Mouse (Mus musculus): Measurements from ENCODE around the gene Als2cr12. TPM values are rescaled to one million over a fixed set of nuclear protein-coding genes. Genes with fewer than 3 reads are reported as not detected.
"Not testable (repeated sequence)": the region's sequence is repeated elsewhere in the genome, so short reads cannot be mapped to it uniquely, and the experiment has no call there.

The Als2cr12 gene
- not detected for total RNA-seq (2021)

- not testable (repeated sequence) for DNase-seq
These were observed at the start of gene Als2cr12 for GRCm38 (mm10) chr1:58695810-58696209. Als2cr12 (minus strand) TSS chr1:58695989.

- DNase-seq, result no peak
These were observed 48.9 kb upstream of the Als2cr12 start for GRCm38 (mm10) chr1:58744645-58745044.

GRCm38 (mm10) chr1:58743252-58743651 lies 47.5 kb upstream of the Als2cr12 start:
- DNase-seq, result no peak

- DNase-seq, result no peak
These were observed 46.8 kb upstream of the Als2cr12 start for GRCm38 (mm10) chr1:58742571-58743021.

GRCm38 (mm10) chr1:58739529-58739928 lies 43.7 kb upstream of the Als2cr12 start:
- DNase-seq, result peak; percentile 69 to 70

GRCm38 (mm10) chr1:58736968-58737367 lies 41.2 kb upstream of the Als2cr12 start:
- peak; percentile 53 to 60 for DNase-seq

GRCm38 (mm10) chr1:58735962-58736361 lies 40.2 kb upstream of the Als2cr12 start:
- no peak for DNase-seq

GRCm38 (mm10) chr1:58734043-58734920 lies 38.5 kb upstream of the Als2cr12 start:
- DNase-seq, result no peak

- no peak for DNase-seq
These were observed 37.8 kb upstream of the Als2cr12 start for GRCm38 (mm10) chr1:58733636-58734035.

GRCm38 (mm10) chr1:58728590-58728868 lies 32.7 kb upstream of the Als2cr12 start:
- no peak for DNase-seq

- no peak for DNase-seq
These were observed 32.2 kb upstream of the Als2cr12 start for GRCm38 (mm10) chr1:58727747-58728589.

GRCm38 (mm10) chr1:58727019-58727746 lies 31.4 kb upstream of the Als2cr12 start:
- no peak for DNase-seq

- DNase-seq, result no peak
These were observed 30.0 kb upstream of the Als2cr12 start for GRCm38 (mm10) chr1:58725767-58726166.

GRCm38 (mm10) chr1:58725095-58725494 lies 29.3 kb upstream of the Als2cr12 start:
- DNase-seq, result no peak

- DNase-seq, result no peak
These were observed 28.7 kb upstream of the Als2cr12 start for GRCm38 (mm10) chr1:58724533-58724932.

GRCm38 (mm10) chr1:58723809-58724405 lies 28.1 kb upstream of the Als2cr12 start:
- DNase-seq, result no peak

GRCm38 (mm10) chr1:58723062-58723808 lies 27.4 kb upstream of the Als2cr12 start:
- no peak for DNase-seq

- no peak for DNase-seq
These were observed 26.5 kb upstream of the Als2cr12 start for GRCm38 (mm10) chr1:58722115-58722938.

GRCm38 (mm10) chr1:58720988-58721387 lies 25.2 kb upstream of the Als2cr12 start:
- no peak for DNase-seq

GRCm38 (mm10) chr1:58720090-58720489 lies 24.3 kb upstream of the Als2cr12 start:
- DNase-seq, result no peak
